Mouse (Mus musculus) splenic B cell, adult 2 months (primary cell): ENCODE measurements at regions not wholly inside any gene's neighbourhood (a gene's known extent, or its start where the extent isn't known, plus 50 kb on each side); places are given as distances from the start of the nearest gene placed in this dataset.
A peak's percentile ranks its signal among the peaks of the same experiment; 100 is the strongest.
"Not testable (repeated sequence)": the region's sequence is repeated elsewhere in the genome, so short reads cannot be mapped to it uniquely, and the experiment has no call there.

ENCODE experiments used
- DNase-seq: peaks from one replicate; pipeline ENCODE4 v3.0.0-alpha.2; 2011; ENCODE audit warnings: low read depth, low spot score
- H3K27me3 ChIP-seq: 2 replicates; pipeline ENCODE4 v1.6.1; 2012; ENCODE audit warnings: mild to moderate bottlenecking, low read length, moderate library complexity, mixed read lengths; ENCODE audit not compliant: control insufficient read depth, poor library complexity, insufficient read depth, severe bottlenecking
- H3K36me3 ChIP-seq: 2 replicates; pipeline ENCODE4 v1.6.1; 2012; ENCODE audit warnings: mild to moderate bottlenecking, low read length, moderate library complexity, mixed read lengths; ENCODE audit not compliant: control insufficient read depth, poor library complexity, insufficient read depth, severe bottlenecking

GRCm38 (mm10) chr13:61805300-61805699 lies 235.4 kb upstream of the Cts3 start:
- DNase-seq, H3K27me3 ChIP-seq, H3K36me3 ChIP-seq: not testable (repeated sequence)

GRCm38 (mm10) chr13:61804168-61804874 lies 234.4 kb upstream of the Cts3 start:
- peak; percentile 73 for DNase-seq
- H3K36me3 ChIP-seq, H3K27me3 ChIP-seq: not testable (repeated sequence)

- not testable (repeated sequence) for H3K27me3 ChIP-seq, DNase-seq, H3K36me3 ChIP-seq
These were observed 233.8 kb upstream of the Cts3 start for GRCm38 (mm10) chr13:61803763-61804162.

GRCm38 (mm10) chr13:61763457-61763856 lies 193.5 kb upstream of the Cts3 start:
- H3K27me3 ChIP-seq, DNase-seq, H3K36me3 ChIP-seq: not testable (repeated sequence)
